Mouse (Mus musculus): ENCODE measurements around the gene Ctdnep1.

Ctdnep1 gene

GRCm38 (mm10) chr11:69981141-69981762, at the start of gene Ctdnep1:
Gene Ctdnep1, plus strand, starts transcription at chr11:69981156.
- no peak for DNase-seq (ENCODE audit: low read depth, low spot score)

- no peak for DNase-seq (ENCODE audit: low read depth, low spot score)
Measured at GRCm38 (mm10) chr11:69931769-69932168, 49.2 kb upstream of the Ctdnep1 start.

GRCm38 (mm10) chr11:69932254-69932653, 48.7 kb upstream of the Ctdnep1 start:
- peak; percentile 52 for DNase-seq (ENCODE audit: low read depth, low spot score)

- no peak for DNase-seq (ENCODE audit: low read depth, low spot score)
Measured at GRCm38 (mm10) chr11:69933066-69933465, 47.9 kb upstream of the Ctdnep1 start.

- DNase-seq (ENCODE audit: low read depth, low spot score) = peak; percentile 93
Measured at GRCm38 (mm10) chr11:69934169-69934568, 46.8 kb upstream of the Ctdnep1 start.

- DNase-seq (ENCODE audit: low read depth, low spot score) = no peak
Measured at GRCm38 (mm10) chr11:69934681-69935080, 46.3 kb upstream of the Ctdnep1 start.

- DNase-seq (ENCODE audit: low read depth, low spot score) = peak; percentile 89
Measured at GRCm38 (mm10) chr11:69935137-69935879, 45.6 kb upstream of the Ctdnep1 start, which contains the start of gene Ybx2. Gene Ybx2, plus strand, starts transcription at chr11:69935796.

- DNase-seq (ENCODE audit: low read depth, low spot score) = peak; percentile 59
Measured at GRCm38 (mm10) chr11:69936156-69936555, 44.8 kb upstream of the Ctdnep1 start.

GRCm38 (mm10) chr11:69936714-69937347, 44.1 kb upstream of the Ctdnep1 start:
- DNase-seq (ENCODE audit: low read depth, low spot score) = no peak

- no peak for DNase-seq (ENCODE audit: low read depth, low spot score)
Measured at GRCm38 (mm10) chr11:69937385-69937784, 43.6 kb upstream of the Ctdnep1 start.

GRCm38 (mm10) chr11:69937834-69938233, 43.1 kb upstream of the Ctdnep1 start:
- no peak for DNase-seq (ENCODE audit: low read depth, low spot score)

GRCm38 (mm10) chr11:69938401-69938979, 42.5 kb upstream of the Ctdnep1 start:
- DNase-seq (ENCODE audit: low read depth, low spot score) = no peak

GRCm38 (mm10) chr11:69939181-69939580, 41.8 kb upstream of the Ctdnep1 start:
- no peak for DNase-seq (ENCODE audit: low read depth, low spot score)

GRCm38 (mm10) chr11:69939731-69940130, 41.2 kb upstream of the Ctdnep1 start:
- no peak for DNase-seq (ENCODE audit: low read depth, low spot score)

- DNase-seq (ENCODE audit: low read depth, low spot score) = no peak
Measured at GRCm38 (mm10) chr11:69940962-69941361, 40.0 kb upstream of the Ctdnep1 start.

- no peak for DNase-seq (ENCODE audit: low read depth, low spot score)
Measured at GRCm38 (mm10) chr11:69945216-69945615, 35.7 kb upstream of the Ctdnep1 start.

GRCm38 (mm10) chr11:69945997-69946891, 34.7 kb upstream of the Ctdnep1 start:
- DNase-seq (ENCODE audit: low read depth, low spot score) = no peak

- no peak for DNase-seq (ENCODE audit: low read depth, low spot score)
Measured at GRCm38 (mm10) chr11:69947337-69948065, 33.5 kb upstream of the Ctdnep1 start.

- peak; percentile 89 for DNase-seq (ENCODE audit: low read depth, low spot score)
Measured at GRCm38 (mm10) chr11:69948066-69948762, 32.7 kb upstream of the Ctdnep1 start, which contains the start of gene Slc2a4. Gene Slc2a4, minus strand, starts transcription at chr11:69948188.

- peak; percentile 91 for DNase-seq (ENCODE audit: low read depth, low spot score)
Measured at GRCm38 (mm10) chr11:69948763-69949150, 32.2 kb upstream of the Ctdnep1 start.
